8 mouse cellular contexts compared by ENCODE assay signal in genomic region chr3:105058627-105059513, GRCm38 (mm10). TPM values are rescaled to one million over a fixed set of nuclear protein-coding genes. Genes with fewer than 3 reads are reported as not detected.
DNase-seq lines count a peak whose midpoint lies in the region; ATAC-seq and TF ChIP-seq lines count a peak whose summit lies in the region.

No protein-coding gene starts in this region.

- H3K4me1 ChIP-seq in cerebellum, adult 2 months (ENCODE audit: control insufficient read depth, insufficient read depth, low read length), result no peaks in the 10 kb centered on the region
- H3K4me1 ChIP-seq in hindbrain, embryonic 10.5 days (replicated peaks), result peaks cover 8% of the 10 kb centered on the region
- H3K4me1 ChIP-seq in lung, postnatal 0 days (ENCODE audit: insufficient read depth, low read depth, low read length), result peaks cover 4% of the 10 kb centered on the region; the same call in 1 of the 2 replicates

- H3K27ac ChIP-seq in cerebellum, adult 2 months (ENCODE audit: insufficient read depth, low read length), result no peak overlapping the region
- H3K27ac ChIP-seq in hindbrain, embryonic 10.5 days, result peak overlapping the region; percentile 67; the same call in 1 of the 2 replicates
- H3K27ac ChIP-seq in lung, postnatal 0 days (ENCODE audit: low read length), result no peak overlapping the region

- DNase-seq in MEL-GATA-1-ER (ENCODE audit: extremely low read depth, low read depth), result peak; percentile 46
- peak; percentile 83 to 89 for DNase-seq in cerebellum, adult 2 months
- DNase-seq in hindbrain, embryonic 10.5 days (ENCODE audit: low spot score), result peak; percentile 86
- peak; percentile 84 for DNase-seq in layer of hippocampus, adult 9-11 months
- peak; percentile 93 for DNase-seq in lung, postnatal 0 days (ENCODE audit: low spot score)
- DNase-seq in ovary, postnatal 10 days (ENCODE audit: low spot score), result peak; percentile 68
- DNase-seq in thymus, postnatal 10 days (ENCODE audit: low spot score in 2 of 2), result peak; percentile 21 to 71

- TF ChIP-seq CTCF in cerebellum, adult 2 months (IDR thresholded peaks at IDR 0.05; ENCODE audit: borderline replicate concordance, insufficient read depth, low read depth, low read length), result peak; percentile 96
- peak; percentile 99 for TF ChIP-seq CTCF in lung, postnatal 0 days (IDR thresholded peaks at IDR 0.05)

- H3K9me3 ChIP-seq in hindbrain, embryonic 10.5 days, result no peaks in the 10 kb centered on the region
- H3K9me3 ChIP-seq in lung, postnatal 0 days (ENCODE audit: low read length), result no peaks in the 10 kb centered on the region

- peak; percentile 63 for TF ChIP-seq EP300 in lung, postnatal 0 days (IDR thresholded peaks at IDR 0.05)

- H3K9ac ChIP-seq in lung, postnatal 0 days (replicated peaks; ENCODE audit: low read depth), result 0 out of 2 replicates have a peak overlapping the region, but pooled peaks have one; percentile 17

- TF ChIP-seq POLR2A in cerebellum, adult 2 months (IDR thresholded peaks at IDR 0.05; ENCODE audit: borderline replicate concordance, insufficient read depth, low read length), result no peak

- H3K4me2 ChIP-seq in lung, postnatal 0 days (replicated peaks; ENCODE audit: low read depth, low read length), result peak overlapping the region; percentile 48

- no peaks in the 10 kb centered on the region for H3K27me3 ChIP-seq in cerebellum, adult 2 months (ENCODE audit: control insufficient read depth, insufficient read depth, low read length)
- peaks cover 6% of the 10 kb centered on the region; the same call in 1 of the 2 replicates for H3K27me3 ChIP-seq in hindbrain, embryonic 10.5 days (ENCODE audit: insufficient read depth, poor library complexity, severe bottlenecking)
- H3K27me3 ChIP-seq in lung, postnatal 0 days (replicated peaks; ENCODE audit: insufficient read depth, low read length), result no peaks in the 10 kb centered on the region

- ATAC-seq in frontal cortex, adult (ENCODE audit: low TSS enrichment), result peak; percentile 73
- ATAC-seq in lung, postnatal 0 days, result peak; percentile 16

- no peaks in the 10 kb centered on the region for H3K36me3 ChIP-seq in hindbrain, embryonic 10.5 days
- H3K36me3 ChIP-seq in lung, postnatal 0 days (ENCODE audit: insufficient read depth, low read length), result no peaks in the 10 kb centered on the region

- 9% methylated on average over 25 of the region's 25 CpGs for WGBS in cerebellum, adult 2 months
- 17% methylated on average over 25 of the region's 25 CpGs for WGBS in hindbrain, embryonic 10.5 days
- WGBS in lung, postnatal 0 days, result 13% methylated on average over 25 of the region's 25 CpGs

- H3K4me3 ChIP-seq in cerebellum, adult 2 months (replicated peaks; ENCODE audit: insufficient read depth, low read depth, low read length), result peak overlapping the region; percentile 66
- H3K4me3 ChIP-seq in hindbrain, embryonic 10.5 days, result peak overlapping the region; percentile 43
- H3K4me3 ChIP-seq in lung, postnatal 0 days (ENCODE audit: low read depth, low read length), result 0 out of 2 replicates have a peak overlapping the region, but pooled peaks have one; percentile 16

RNA-seq across cellular contexts. Expression of gene Cttnbp2nl, which starts 5.9 kb away (rescaled TPM):
- polyA plus RNA-seq in cerebellum, adult 2 months (2012; rRNA removed), result 7.4 TPM in 2 replicates
- 41.3 and 41.8 TPM in 2 replicates for polyA plus RNA-seq in hindbrain, embryonic 10.5 days (2016; fragmentation: Nextera tagmentation; extraction: Ambion mirVana)
- polyA plus RNA-seq in lung, postnatal 0 days (2015; fragmentation: Nextera tagmentation; extraction: Ambion mirVana), result 70.4 and 82.1 TPM in 2 replicates

RNA-seq across cellular contexts. Expression of gene 4930564D02Rik, which starts 7.8 kb away (rescaled TPM):
- polyA plus RNA-seq in cerebellum, adult 2 months (2012; rRNA removed), result not detected in 2 replicates
- not detected in 2 replicates for polyA plus RNA-seq in hindbrain, embryonic 10.5 days (2016; fragmentation: Nextera tagmentation; extraction: Ambion mirVana)
- polyA plus RNA-seq in lung, postnatal 0 days (2015; fragmentation: Nextera tagmentation; extraction: Ambion mirVana), result not detected in 2 replicates

Comparison
In these comparisons a context has a peak if more than half of its experiments do, and no peak if none do; other contexts are left out.
1. H3K4me3 ChIP-seq: peak in every context shown above with its lines; median percentile 66 in cerebellum, adult 2 months; 43 in hindbrain, embryonic 10.5 days; 16 in lung, postnatal 0 days.